Mouse (Mus musculus): ENCODE measurements around the gene Vegfa. TPM values are rescaled to one million over a fixed set of nuclear protein-coding genes. Genes with fewer than 3 reads are reported as not detected.

Gene Vegfa
- total and polyA plus RNA-seq, 3 experiments = 15.3 to 50.0 (median 17.2) TPM

GRCm38 (mm10) chr17:46038906-46039305, 6.7 kb upstream of the Vegfa start:
- H3K27me3 ChIP-seq (replicated peaks) = peaks cover 11% of the 10 kb centered on the region
- dilution Hi-C loops (cut with MboI; ENCODE audit: extremely low pct_ligation_motif_present, extremely low pct_unique_long_range_greater_than_20kb, low sequenced_read_pairs) (no loop called here), in situ Hi-C loops (cut with MboI; ENCODE audit: low pct_ligation_motif_present, low pct_unique_long_range_greater_than_20kb, low sequenced_read_pairs) (loop anchor here (10.0 kb wide), 2 partner anchors 96 to 184 kb away; no protein-coding TSS in a partner anchor)
- no peak overlapping the region for H3K9ac ChIP-seq (ENCODE audit: insufficient read depth, low read depth)
- no peak overlapping the region for H3K4me3 ChIP-seq (replicated peaks in 1 of 3; ENCODE audit: low read depth in 2 of 3, low read length in 2 of 3, poor library complexity in 1 of 3)
- H3K36me3 ChIP-seq (replicated peaks in 1 of 2; ENCODE audit: control insufficient read depth in 1 of 2, insufficient read depth in 1 of 2, low read length in 1 of 2) = no peaks in the 10 kb centered on the region
- no peak overlapping the region for H3K4me2 ChIP-seq (ENCODE audit: insufficient read depth, low read depth, poor library complexity, severe bottlenecking)
- H3K9me3 ChIP-seq (replicated peaks; ENCODE audit: low read length) = no peaks in the 10 kb centered on the region
- H3K4me1 ChIP-seq (ENCODE audit: control insufficient read depth in 1 of 2, insufficient read depth in 2 of 2) = peaks cover 8 to 41% of the 10 kb centered on the region in 2 experiments
- TF ChIP-seq RCOR1 (conservative IDR thresholded peaks at IDR 0.05; ENCODE audit: low read depth, low read length) = no peak
- peak in 1 of 2 experiments; percentile 49; a peak in 2 of 4 replicates for TF ChIP-seq CTCF (conservative IDR thresholded peaks at IDR 0.05 in 1 of 2, IDR thresholded peaks at IDR 0.05 in 1 of 2; ENCODE audit: low read depth in 2 of 2, low read length in 2 of 2)
- TF ChIP-seq TBP (conservative IDR thresholded peaks at IDR 0.05; ENCODE audit: low read depth, low read length) = no peak
- TF ChIP-seq JUND (conservative IDR thresholded peaks at IDR 0.05; ENCODE audit: low read depth, low read length) = no peak
- TF ChIP-seq MAZ (IDR thresholded peaks at IDR 0.05; ENCODE audit: low read depth, low read length) = no peak
- TF ChIP-seq RAD21 (IDR thresholded peaks at IDR 0.05; ENCODE audit: low read depth, low read length) = peak; percentile 44
- TF ChIP-seq MEF2A (IDR thresholded peaks at IDR 0.05; ENCODE audit: borderline replicate concordance, low read depth, low read length) = no peak
- no peaks in the 10 kb centered on the region for H3K79me2 ChIP-seq (replicated peaks; ENCODE audit: control insufficient read depth, extremely low read depth, insufficient read depth, poor library complexity, severe bottlenecking)
- no peak for DNase-seq (ENCODE audit: extremely low read depth)
- no peak overlapping the region for H3K27ac ChIP-seq (ENCODE audit: insufficient read depth, low read depth)

- Histone ChIP-seq H3K9me3 (replicated peaks; ENCODE audit: low read length) (no peaks in the 10 kb centered on the region), H3K79me2 (replicated peaks; ENCODE audit: control insufficient read depth, extremely low read depth, insufficient read depth, poor library complexity, severe bottlenecking) (no peaks in the 10 kb centered on the region), H3K4me3 (replicated peaks in 1 of 3; ENCODE audit: low read depth in 2 of 3, low read length in 2 of 3, poor library complexity in 1 of 3) (no peak overlapping the region), H3K9ac (ENCODE audit: insufficient read depth, low read depth) (no peak overlapping the region), H3K4me2 (ENCODE audit: insufficient read depth, low read depth, poor library complexity, severe bottlenecking) (no peak overlapping the region), H3K27me3 (replicated peaks) (peaks cover 20% of the 10 kb centered on the region), H3K36me3 (replicated peaks in 1 of 2; ENCODE audit: control insufficient read depth in 1 of 2, insufficient read depth in 1 of 2, low read length in 1 of 2) (no peaks in the 10 kb centered on the region), H3K27ac (ENCODE audit: insufficient read depth, low read depth) (no peak overlapping the region), H3K4me1 (ENCODE audit: control insufficient read depth in 1 of 2, insufficient read depth in 2 of 2) (peaks cover 8 to 46% of the 10 kb centered on the region in 2 experiments)
- DNase-seq (ENCODE audit: extremely low read depth) = no peak
- dilution Hi-C loops (cut with MboI; ENCODE audit: extremely low pct_ligation_motif_present, extremely low pct_unique_long_range_greater_than_20kb, low sequenced_read_pairs) = no loop called here
- in situ Hi-C loops (cut with MboI; ENCODE audit: low pct_ligation_motif_present, low pct_unique_long_range_greater_than_20kb, low sequenced_read_pairs) = loop anchor here (10.0 kb wide), 2 partner anchors 98 to 182 kb away; no protein-coding TSS in a partner anchor
- no peak for TF ChIP-seq ETS1 (conservative IDR thresholded peaks at IDR 0.05; ENCODE audit: low read depth, low read length)
- no peak for TF ChIP-seq POLR2A (IDR thresholded peaks at IDR 0.05; ENCODE audit: low read depth, low read length)
- TF ChIP-seq MXI1 (IDR thresholded peaks at IDR 0.05; ENCODE audit: low read depth, low read length) = no peak
- no peak for TF ChIP-seq USF1 (IDR thresholded peaks at IDR 0.05; ENCODE audit: low read depth, low read length)
- TF ChIP-seq NELFE (IDR thresholded peaks at IDR 0.05; ENCODE audit: low read depth, low read length) = no peak
- TF ChIP-seq POLR2AphosphoS2 (IDR thresholded peaks at IDR 0.05; ENCODE audit: low read depth, low read length) = no peak
These were observed 4.2 kb upstream of the Vegfa start for GRCm38 (mm10) chr17:46036400-46036799.

DNA sequence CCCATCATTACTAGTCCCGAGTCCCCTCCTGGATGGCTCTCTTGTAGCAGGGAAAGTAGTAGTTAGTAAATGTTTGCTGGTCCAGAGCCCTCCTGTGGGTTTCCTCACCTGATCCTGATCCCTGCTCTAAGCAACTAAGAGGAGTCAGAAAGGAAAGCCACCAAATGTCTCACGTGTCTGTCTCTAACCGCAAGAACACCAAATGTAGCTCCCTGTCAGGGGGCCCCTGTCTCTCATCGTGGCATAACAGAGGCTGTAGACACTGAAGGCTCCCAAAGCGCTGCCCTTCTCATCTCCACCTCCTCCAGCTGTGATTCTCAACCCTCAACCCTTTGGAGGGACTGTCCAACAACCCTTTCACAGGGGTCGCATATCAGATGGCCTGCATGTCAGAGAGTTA, 1.9 kb upstream of the Vegfa start:
- in situ Hi-C loops (cut with MboI; ENCODE audit: low pct_ligation_motif_present, low pct_unique_long_range_greater_than_20kb, low sequenced_read_pairs) = loop anchor here (5.0 to 10.0 kb wide), 3 partner anchors 101 to 297 kb away; no protein-coding TSS in a partner anchor
- H3K9ac ChIP-seq (ENCODE audit: insufficient read depth, low read depth) = no peak overlapping the region
- TF ChIP-seq BHLHE40 (IDR thresholded peaks at IDR 0.05; ENCODE audit: low read depth, low read length) (peak; percentile 67; the same call in 1 of the 2 replicates), CTCF (conservative IDR thresholded peaks at IDR 0.05 in 1 of 2, IDR thresholded peaks at IDR 0.05 in 1 of 2; ENCODE audit: low read depth in 2 of 2, low read length in 2 of 2) (no peak)
- no peak overlapping the region for H3K27ac ChIP-seq (ENCODE audit: insufficient read depth, low read depth)
- H3K4me1 ChIP-seq (ENCODE audit: control insufficient read depth in 1 of 2, insufficient read depth in 2 of 2) = peaks cover 10 to 47% of the 10 kb centered on the region in 2 experiments
- no peak for DNase-seq (ENCODE audit: extremely low read depth)
- dilution Hi-C loops (cut with MboI; ENCODE audit: extremely low pct_ligation_motif_present, extremely low pct_unique_long_range_greater_than_20kb, low sequenced_read_pairs) = no loop called here
- H3K9me3 ChIP-seq (replicated peaks; ENCODE audit: low read length) = no peaks in the 10 kb centered on the region
- H3K4me2 ChIP-seq (ENCODE audit: insufficient read depth, low read depth, poor library complexity, severe bottlenecking) = no peak overlapping the region
- peaks cover 18% of the 10 kb centered on the region for H3K27me3 ChIP-seq (replicated peaks)
- H3K79me2 ChIP-seq (replicated peaks; ENCODE audit: control insufficient read depth, extremely low read depth, insufficient read depth, poor library complexity, severe bottlenecking) = peaks cover 16% of the 10 kb centered on the region
- no peak overlapping the region for H3K4me3 ChIP-seq (replicated peaks in 1 of 3; ENCODE audit: low read depth in 2 of 3, low read length in 2 of 3, poor library complexity in 1 of 3)
- no peaks in the 10 kb centered on the region for H3K36me3 ChIP-seq (replicated peaks in 1 of 2; ENCODE audit: control insufficient read depth in 1 of 2, insufficient read depth in 1 of 2, low read length in 1 of 2)
